Mouse (Mus musculus) common myeloid progenitor, adult 5-6 weeks (primary cell): Measurements from ENCODE around the gene Psg22. TPM values are rescaled to one million over a fixed set of nuclear protein-coding genes. Genes with fewer than 3 reads are reported as not detected.
"Not testable (repeated sequence)": the region's sequence is repeated elsewhere in the genome, so short reads cannot be mapped to it uniquely, and the experiment has no call there.

Experiments
- ATAC-seq: replicated peaks from 2 replicates; pipeline ENCODE4 v1.8.0; 2016; ENCODE audit warnings: low read depth, mild to moderate bottlenecking, moderate TSS enrichment, inconsistent platforms; ENCODE audit not compliant: poor library complexity, severe bottlenecking
- total RNA-seq: library from RNA; stranded (forward); fragments of 200-1000, 187-1606 nt; gene quantifications from 2 replicates; pipeline ENCODE4 v1.2.3, GENCODE M21; 2017

The Psg22 gene
- total RNA-seq, result not detected in 2 replicates

GRCm38 (mm10) chr7:18717790-18718189, at the start of gene Psg22:
Gene Psg22 (plus strand): TSS chr7:18718090.
- ATAC-seq, result no peak

- peak; percentile 77 for ATAC-seq
Observed at GRCm38 (mm10) chr7:18679772-18680171, 38.1 kb upstream of the Psg22 start.

- no peak for ATAC-seq
Observed at GRCm38 (mm10) chr7:18685586-18685985, 32.3 kb upstream of the Psg22 start.

GRCm38 (mm10) chr7:18686085-18686484, 31.8 kb upstream of the Psg22 start, which contains the start of gene Psg20:
Gene Psg20 (minus strand): TSS chr7:18686185.
- ATAC-seq, result no peak

GRCm38 (mm10) chr7:18710331-18710730, 7.6 kb upstream of the Psg22 start:
- not testable (repeated sequence) for ATAC-seq

- no peak for ATAC-seq
Observed at GRCm38 (mm10) chr7:18710846-18711245, 7.0 kb upstream of the Psg22 start.

- ATAC-seq, result no peak
Observed at GRCm38 (mm10) chr7:18715546-18715945, 2.3 kb upstream of the Psg22 start.

- no peak for ATAC-seq
Observed at GRCm38 (mm10) chr7:18724001-18724400, 6.1 kb downstream of the Psg22 start.

- ATAC-seq, result not testable (repeated sequence)
Observed at GRCm38 (mm10) chr7:18725931-18726330, 8.0 kb downstream of the Psg22 start.

- ATAC-seq, result no peak
Observed at GRCm38 (mm10) chr7:18728391-18728790, 10.5 kb downstream of the Psg22 start.

GRCm38 (mm10) chr7:18733111-18733510, 15.2 kb downstream of the Psg22 start:
- no peak for ATAC-seq

- ATAC-seq, result no peak
Observed at GRCm38 (mm10) chr7:18734451-18734850, 16.6 kb downstream of the Psg22 start.

GRCm38 (mm10) chr7:18746189-18746860, 28.4 kb downstream of the Psg22 start:
- no peak for ATAC-seq

GRCm38 (mm10) chr7:18747420-18747819, 29.5 kb downstream of the Psg22 start:
- not testable (repeated sequence) for ATAC-seq

- no peak for ATAC-seq
Observed at GRCm38 (mm10) chr7:18748994-18749895, 31.4 kb downstream of the Psg22 start.

- peak; percentile 78 for ATAC-seq
Observed at GRCm38 (mm10) chr7:18749896-18750477, 32.1 kb downstream of the Psg22 start.

GRCm38 (mm10) chr7:18760152-18760551, 42.3 kb downstream of the Psg22 start:
- ATAC-seq, result not testable (repeated sequence)

GRCm38 (mm10) chr7:18762885-18763284, 45.0 kb downstream of the Psg22 start:
- ATAC-seq, result not testable (repeated sequence)
